In genomic region chr7:75595268-75595667, GRCm38 (mm10) we compare ENCODE assay signal across 1 mouse cellular context.
TF ChIP-seq lines count a peak whose summit lies in the region.

No protein-coding gene starts in this region.

TF ChIP-seq in CH12.LX, 34 proteins besides CTCF, POLR2A, EP300 and RAD21 (continued from another document):
- TF ChIP-seq MXI1 (IDR thresholded peaks at IDR 0.05; ENCODE audit: low read depth, low read length) (peak; percentile 17; the same call in 1 of the 2 replicates), ZKSCAN1 (IDR thresholded peaks at IDR 0.05; ENCODE audit: borderline replicate concordance, low read depth, low read length) (no peak)
TF ChIP-seq in CH12.LX: peak in this region for 2.
